Mouse (Mus musculus) left cerebral cortex, adult 2 months (tissue): ENCODE measurements around the gene Cdkal1. TPM values are rescaled to one million over a fixed set of nuclear protein-coding genes. Genes with fewer than 3 reads are reported as not detected.

Source experiments
- DNase-seq, 2 experiments: peaks; one replicate each; pipeline ENCODE4 v3.0.0; 2021 to 2022; ENCODE audit warnings: low spot score in 2 of 2, mixed read lengths in 1 of 2; ENCODE audit errors: extremely low spot score in 1 of 2
- H3K27ac ChIP-seq: fragments of 200-600 bp; 2 replicates; pipeline ENCODE4 v1.8.1; 2022
- H3K4me3 ChIP-seq: fragments of 200-600 bp; 2 replicates; pipeline ENCODE4 v1.8.1; 2022
- CTCF ChIP-seq: fragments of 200-600 bp; IDR thresholded peaks from 2 replicates; pipeline ENCODE4 v1.8.1; 2022; ENCODE audit warnings: antibody characterized with exemption, mild to moderate bottlenecking, moderate library complexity
- intact Hi-C: fragments of 180-260 bp; cut with DNase I; formaldehyde crosslinking; loops from one replicate; pipeline ENCODE4 v1.15.1; 2025
- total RNA-seq, 2 experiments: library from RNA; stranded (reverse); gene quantifications; 2 replicates each; pipeline ENCODE4 v1.2.3; 2021

The Cdkal1 gene
- total RNA-seq, 2 experiments from 2014 or later = 23.2 to 23.8 TPM

DNA sequence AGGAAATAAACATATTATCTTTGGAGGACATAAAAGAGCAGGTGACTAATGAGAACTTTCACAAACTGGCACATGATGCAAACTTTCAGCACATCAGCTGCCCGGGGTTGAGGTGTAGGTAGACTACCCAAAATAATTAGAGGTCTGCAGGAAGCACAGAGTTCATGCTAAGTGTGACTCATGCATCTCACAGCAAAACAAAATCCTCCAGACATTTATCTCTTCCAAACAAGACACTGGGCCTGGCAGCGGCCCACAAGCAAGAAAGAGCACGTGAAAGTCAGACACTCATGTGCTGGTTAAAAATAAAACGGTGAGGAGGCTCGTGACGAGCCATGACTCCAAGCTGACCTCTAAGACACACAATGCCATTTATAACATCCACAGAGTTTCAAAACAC, 217.7 kb downstream of the Cdkal1 start:
- intact Hi-C loops = no loop called here
- DNase-seq = no peak
- no peak for TF ChIP-seq CTCF
- H3K27ac ChIP-seq = no peak overlapping the region
- no peak overlapping the region for H3K4me3 ChIP-seq

DNA sequence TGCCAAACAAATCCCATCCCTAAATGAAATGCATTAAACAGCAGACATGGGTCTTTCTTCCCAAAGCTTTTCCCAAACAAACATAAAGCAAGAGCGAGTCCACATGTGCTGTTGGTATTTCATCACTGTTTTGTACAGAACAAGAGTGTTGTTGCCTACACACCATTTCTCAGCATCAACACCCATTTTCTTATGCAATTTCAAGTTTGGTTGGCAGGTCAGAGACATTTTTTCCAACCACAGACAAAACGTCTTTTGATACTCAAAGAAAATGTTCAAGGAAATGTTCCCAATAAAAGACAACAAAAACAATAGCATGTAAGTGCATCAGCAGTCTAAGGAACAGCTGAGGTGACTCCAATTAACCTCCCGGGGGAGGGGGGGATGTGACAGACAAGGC, 219.9 kb downstream of the Cdkal1 start:
- TF ChIP-seq CTCF = no peak
- Histone ChIP-seq H3K4me3 (no peak overlapping the region), H3K27ac (no peak overlapping the region)
- DNase-seq = no peak
- intact Hi-C loops = no loop called here

DNA sequence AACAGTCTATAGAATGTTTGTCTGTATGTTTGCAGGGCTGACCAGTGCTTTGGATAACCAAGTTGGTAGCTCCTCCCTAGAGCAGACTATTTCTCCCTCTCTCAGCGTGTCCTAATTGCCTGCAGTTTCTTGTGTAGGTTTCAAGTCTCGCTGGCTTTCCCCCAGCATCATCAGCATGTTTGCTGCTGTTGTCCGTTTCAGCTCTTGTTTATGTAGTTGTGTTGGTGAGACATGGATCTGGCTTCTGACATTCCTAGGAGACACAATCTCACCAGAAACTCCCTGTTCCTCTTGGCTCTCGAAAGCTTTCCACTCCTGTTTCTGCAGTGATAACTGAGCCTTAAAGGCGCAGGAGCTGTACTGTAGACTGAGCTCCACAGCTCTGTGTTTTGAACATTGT, 224.1 kb downstream of the Cdkal1 start:
- intact Hi-C loops = no loop called here
- Histone ChIP-seq H3K4me3 (no peak overlapping the region), H3K27ac (no peak overlapping the region)
- no peak for DNase-seq
- TF ChIP-seq CTCF = no peak

DNA sequence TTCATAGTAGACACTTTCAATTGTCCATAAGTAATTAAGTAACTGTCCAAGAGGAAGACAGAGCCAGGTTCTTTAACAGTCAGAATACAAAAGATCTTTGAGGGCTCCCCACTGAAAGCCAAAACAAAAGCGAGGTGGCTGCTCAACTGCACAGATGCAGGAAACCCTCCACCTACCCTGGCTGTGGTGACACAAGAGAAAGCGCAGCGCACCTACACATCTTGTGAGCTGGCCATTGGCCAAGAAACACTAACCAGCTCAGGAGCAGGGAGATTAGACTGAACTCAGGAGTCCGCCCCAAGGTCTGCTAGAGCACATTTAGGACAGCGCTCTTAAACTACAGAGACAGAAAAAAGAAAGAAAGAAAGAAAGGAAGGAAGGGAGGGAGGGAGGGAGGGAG, 226.9 kb downstream of the Cdkal1 start:
- DNase-seq = no peak
- intact Hi-C loops = no loop called here
- no peak overlapping the region for H3K27ac ChIP-seq
- TF ChIP-seq CTCF = no peak
- no peak overlapping the region for H3K4me3 ChIP-seq

DNA sequence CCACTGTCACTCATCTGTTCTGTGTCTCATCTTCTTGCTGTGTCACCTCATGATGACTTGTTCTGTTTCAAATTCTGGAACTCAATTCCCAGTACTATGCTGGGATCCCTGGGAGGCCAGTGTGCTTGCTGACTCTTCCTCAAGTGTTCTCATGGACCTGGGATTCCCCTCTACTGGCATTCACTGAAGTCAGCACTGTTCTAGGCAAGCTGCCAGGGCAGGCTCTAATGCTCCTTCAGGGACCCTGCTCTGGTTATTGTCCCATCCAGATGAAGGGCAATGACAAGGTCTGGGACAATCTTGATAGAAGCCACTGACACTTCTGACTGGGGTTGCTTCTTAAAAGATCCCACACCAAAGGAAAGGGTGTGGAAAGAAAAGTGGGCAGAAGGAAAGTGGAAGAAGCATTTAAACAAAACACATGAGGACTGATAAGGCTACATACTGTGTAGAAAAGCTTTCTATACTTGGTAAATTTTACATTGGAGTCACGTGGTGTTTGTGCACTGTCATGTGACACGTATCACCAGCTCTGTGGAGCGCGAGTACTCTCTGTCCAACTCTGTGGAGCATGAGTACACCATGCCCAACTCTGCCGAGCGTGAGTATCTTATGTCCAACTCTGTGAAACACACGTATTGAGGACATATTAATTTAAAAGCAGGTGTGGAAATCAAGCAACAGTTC, 227.9 kb downstream of the Cdkal1 start:
- no peak for TF ChIP-seq CTCF
- no peak overlapping the region for H3K27ac ChIP-seq
- intact Hi-C loops = no loop called here
- no peak for DNase-seq
- no peak overlapping the region for H3K4me3 ChIP-seq

DNA sequence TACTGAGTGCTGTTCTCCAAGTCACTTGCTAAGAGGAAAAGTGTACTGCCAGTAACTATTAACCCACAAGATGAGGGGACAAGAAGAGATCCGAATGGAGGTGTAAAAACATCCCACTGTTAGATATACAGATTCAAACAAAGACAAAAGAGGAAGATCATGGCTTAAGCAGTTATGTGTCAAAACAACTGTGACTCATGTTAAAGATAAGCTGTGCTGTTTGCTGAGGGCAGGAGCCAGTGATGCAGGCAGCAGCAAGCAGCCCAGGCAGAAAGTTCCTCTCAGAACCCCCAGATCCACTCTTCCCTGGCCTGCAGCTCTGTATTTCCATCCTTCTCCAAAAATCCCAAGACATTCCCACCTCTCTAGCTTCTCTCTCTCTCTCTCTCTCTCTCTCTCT, 230.5 kb downstream of the Cdkal1 start:
- H3K27ac ChIP-seq = no peak overlapping the region
- DNase-seq = no peak
- intact Hi-C loops = no loop called here
- no peak overlapping the region for H3K4me3 ChIP-seq
- TF ChIP-seq CTCF = no peak

DNA sequence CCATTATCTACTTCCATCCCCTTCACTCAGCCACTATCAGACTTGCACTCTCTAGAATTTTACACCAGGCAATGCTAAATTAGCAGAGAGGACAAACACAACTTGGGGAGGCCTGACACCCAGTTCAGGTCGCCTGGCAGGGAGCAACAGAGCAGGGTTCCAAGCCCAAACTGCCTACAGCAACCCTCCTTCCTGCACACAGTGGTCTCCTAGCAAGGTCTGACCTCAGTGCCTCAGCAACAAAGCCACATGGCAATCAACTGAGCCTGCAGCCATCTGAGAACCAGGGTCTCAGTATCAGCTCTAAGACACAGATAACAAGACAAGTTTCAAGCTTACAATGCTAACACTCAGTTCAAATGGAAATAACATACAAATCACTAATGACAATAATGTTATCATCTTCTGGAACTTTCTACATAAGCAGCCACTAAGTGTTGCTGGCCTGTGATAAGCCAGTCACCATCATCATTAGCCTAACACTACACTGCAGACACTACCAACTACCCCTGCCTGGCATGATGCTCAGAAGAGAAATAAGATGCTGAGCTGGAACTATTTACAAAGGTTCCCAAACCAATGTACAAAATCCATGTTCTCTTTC, 231.7 kb downstream of the Cdkal1 start:
- DNase-seq = no peak
- Histone ChIP-seq H3K27ac (no peak overlapping the region), H3K4me3 (no peak overlapping the region)
- TF ChIP-seq CTCF = no peak
- intact Hi-C loops = no loop called here

DNA sequence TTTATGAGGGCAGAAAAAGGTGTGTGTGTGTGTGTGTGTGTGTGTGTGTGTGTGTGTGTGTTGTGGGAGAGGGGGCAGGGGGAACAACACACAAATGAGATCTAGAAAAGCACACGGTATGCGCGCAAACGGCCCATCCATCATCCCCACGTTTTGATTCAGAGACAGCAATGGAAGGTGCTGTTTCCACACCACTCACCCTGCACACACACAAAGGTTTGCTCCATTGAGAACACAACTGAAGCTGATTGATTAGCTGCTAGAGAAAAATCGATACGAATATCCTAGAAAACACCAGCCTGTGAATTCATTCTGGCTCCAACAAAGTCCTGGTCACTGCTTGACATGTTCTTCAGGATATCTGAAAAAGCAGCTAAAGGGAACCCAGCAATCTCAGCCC, 233.6 kb downstream of the Cdkal1 start:
- TF ChIP-seq CTCF = no peak
- Histone ChIP-seq H3K4me3 (no peak overlapping the region), H3K27ac (no peak overlapping the region)
- no peak for DNase-seq
- intact Hi-C loops = no loop called here

DNA sequence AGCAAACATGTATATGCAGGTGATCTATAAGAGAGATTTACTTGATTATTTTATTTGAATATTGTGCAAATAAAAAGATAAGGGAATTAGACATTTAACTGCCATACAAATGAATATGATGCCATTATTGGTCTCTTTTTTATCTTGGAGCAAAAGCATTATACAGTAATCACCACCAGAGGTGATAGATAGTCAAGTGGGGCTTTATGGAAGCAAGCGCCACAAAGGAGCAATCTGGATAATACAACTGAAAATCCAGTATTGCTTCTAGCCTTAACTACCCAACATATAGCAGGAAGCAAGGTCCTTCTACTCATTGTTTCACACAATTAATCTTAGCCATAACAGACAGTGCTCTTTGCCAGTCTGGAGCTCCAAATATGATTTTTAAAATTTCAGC, 234.1 kb downstream of the Cdkal1 start:
- Histone ChIP-seq H3K27ac (no peak overlapping the region), H3K4me3 (no peak overlapping the region)
- TF ChIP-seq CTCF = no peak
- DNase-seq = no peak
- intact Hi-C loops = no loop called here

DNA sequence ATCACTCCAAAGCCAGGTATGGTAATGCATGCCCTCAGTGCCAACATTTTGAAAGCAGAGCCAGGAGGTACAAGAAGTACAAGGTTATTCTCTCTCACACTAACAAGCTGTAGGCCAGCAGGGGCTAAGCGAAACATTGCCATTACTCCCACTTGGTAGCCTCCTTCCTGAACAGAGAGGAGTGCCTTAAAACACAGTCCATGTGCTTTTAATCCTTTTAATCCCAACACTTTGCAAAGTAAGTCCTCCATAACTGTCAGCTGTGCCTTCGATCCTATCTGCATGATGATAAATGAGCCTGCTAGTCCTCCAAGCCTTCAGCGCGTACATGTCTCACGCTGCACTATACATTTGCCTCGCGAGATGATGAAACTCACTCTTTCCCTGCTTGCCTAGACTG, 234.6 kb downstream of the Cdkal1 start:
- intact Hi-C loops = no loop called here
- Histone ChIP-seq H3K4me3 (no peak overlapping the region), H3K27ac (no peak overlapping the region)
- TF ChIP-seq CTCF = no peak
- DNase-seq = no peak

DNA sequence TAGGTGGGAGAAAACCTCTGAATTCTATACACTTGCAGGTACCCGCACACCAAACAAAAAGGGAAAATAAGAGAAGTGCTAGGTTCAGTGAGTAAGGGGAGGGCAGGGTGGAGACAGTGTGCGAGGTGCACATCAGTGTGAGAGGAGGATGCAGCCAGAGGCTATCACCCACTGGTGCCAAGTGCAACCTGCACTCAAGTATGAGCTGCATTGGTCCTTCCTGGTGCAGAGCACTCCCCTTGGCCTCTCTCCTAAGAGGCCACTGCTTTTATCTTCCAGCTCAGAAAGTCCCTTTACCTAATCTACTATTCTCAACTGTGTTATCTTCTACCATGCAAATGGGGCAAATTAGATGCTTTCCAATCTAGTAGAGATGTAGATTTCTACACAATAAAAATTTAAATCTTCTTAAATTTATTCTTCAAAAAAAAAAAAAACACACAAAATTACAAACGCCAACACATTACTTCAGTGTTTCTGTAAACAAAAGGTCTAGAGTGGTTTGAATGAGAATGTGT, 238.8 kb downstream of the Cdkal1 start:
- no peak overlapping the region for H3K27ac ChIP-seq
- H3K4me3 ChIP-seq = no peak overlapping the region
- DNase-seq = no peak
- no peak for TF ChIP-seq CTCF
- intact Hi-C loops = no loop called here

DNA sequence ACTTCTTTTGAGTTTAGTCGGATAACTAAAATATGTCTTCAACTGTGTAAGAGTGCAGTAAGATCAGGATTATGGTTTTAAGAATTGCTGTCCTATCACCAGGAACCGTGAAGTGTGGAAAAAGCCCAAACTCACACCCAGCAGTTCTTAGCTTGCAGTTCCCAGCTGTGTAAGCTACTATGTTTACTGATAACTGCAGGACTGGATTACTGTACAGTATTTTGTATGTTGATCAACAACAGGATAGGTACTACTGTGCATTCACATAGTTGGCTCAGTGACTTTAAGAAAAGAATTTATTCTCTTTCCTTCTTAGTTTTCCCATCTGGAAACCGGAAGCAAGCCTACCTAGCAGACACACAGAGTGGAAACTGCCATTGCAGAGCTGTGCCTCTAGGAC, 239.5 kb downstream of the Cdkal1 start:
- DNase-seq = no peak
- Histone ChIP-seq H3K27ac (no peak overlapping the region), H3K4me3 (no peak overlapping the region)
- no peak for TF ChIP-seq CTCF
- intact Hi-C loops = no loop called here

DNA sequence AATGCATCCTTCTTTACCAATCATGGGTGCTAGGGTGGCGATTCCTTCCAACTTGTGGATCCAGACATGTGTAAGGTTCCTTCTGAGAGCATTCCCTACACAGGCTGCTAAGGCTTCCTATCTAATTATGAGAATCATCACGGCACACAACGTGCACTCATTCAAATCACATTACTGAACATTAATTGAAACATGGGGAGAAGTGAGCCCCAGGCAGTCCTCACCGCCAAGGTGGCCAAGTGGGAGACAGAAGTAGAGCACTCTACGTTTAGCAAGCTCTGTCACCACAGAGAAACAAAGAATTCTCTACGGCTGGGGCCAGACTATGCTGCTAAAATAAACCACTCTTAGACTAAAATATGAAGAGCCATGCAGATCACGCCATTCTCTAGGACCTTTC, 240.4 kb downstream of the Cdkal1 start:
- Histone ChIP-seq H3K4me3 (no peak overlapping the region), H3K27ac (no peak overlapping the region)
- TF ChIP-seq CTCF = no peak
- intact Hi-C loops = no loop called here
- no peak for DNase-seq
